Mouse (Mus musculus) cerebellum, postnatal 14 days (tissue): ENCODE results near the gene Olfr768.
"Not testable (repeated sequence)": the region's sequence is repeated elsewhere in the genome, so short reads cannot be mapped to it uniquely, and the experiment has no call there.

Experiments
- DNase-seq, 2 experiments: peaks; one replicate each; pipeline ENCODE4 v3.0.0; 2021; ENCODE audit warnings: mixed read lengths in 2 of 2

The Olfr768 gene

DNA sequence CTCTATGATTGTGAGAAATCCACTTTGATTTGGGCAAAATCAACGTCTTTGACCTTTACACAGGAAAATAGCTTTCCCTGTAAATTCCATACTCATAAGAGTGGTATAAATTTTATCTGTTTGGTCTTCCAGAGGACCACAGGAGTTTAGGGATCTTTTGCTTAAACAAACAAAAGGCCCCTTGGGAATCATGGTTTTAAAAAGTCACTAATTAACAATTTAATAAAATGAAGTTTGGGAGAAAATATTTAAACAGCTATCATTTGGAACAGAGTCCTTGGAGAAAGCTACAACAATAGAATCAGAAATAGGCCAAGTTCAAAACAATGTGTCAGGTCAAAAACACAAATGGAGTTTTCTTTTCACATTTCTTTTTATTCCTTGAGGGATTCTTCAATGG lies at the start of gene Olfr768:
Gene Olfr768 (minus strand): TSS at position 101 of the 400 bp plus-strand sequence.
- DNase-seq = no peak

- DNase-seq = no peak
Observed at GRCm38 (mm10) chr10:129138898-129139297, 39.7 kb upstream of the Olfr768 start, which contains the start of gene Olfr770. Gene Olfr770 (minus strand): TSS chr10:129138998.

DNA sequence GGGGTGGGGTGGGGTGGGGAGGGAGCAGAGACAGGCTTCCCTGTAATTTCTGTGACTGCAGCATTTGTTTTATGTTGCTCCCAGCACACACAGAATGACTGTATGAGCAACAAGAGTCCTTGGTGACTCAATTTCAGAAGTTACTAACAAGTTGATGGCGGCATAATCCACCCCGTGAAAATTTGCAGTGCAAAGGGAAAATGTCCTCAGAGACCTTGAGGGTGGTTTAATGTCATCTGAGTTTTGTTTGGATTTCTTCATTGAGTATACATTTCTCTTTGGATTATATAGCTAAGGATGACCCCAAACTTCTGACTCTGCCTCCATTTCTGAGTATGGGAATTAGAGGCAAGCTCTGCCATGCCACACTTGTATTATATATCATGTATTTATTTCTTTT lies 18.6 kb upstream of the Olfr768 start, which contains the start of gene Olfr769:
Gene Olfr769 (minus strand): TSS at position 101 of the 400 bp plus-strand sequence.
- no peak for DNase-seq

- DNase-seq = no peak
Observed at GRCm38 (mm10) chr10:129115146-129115545, 16.0 kb upstream of the Olfr768 start.

DNA sequence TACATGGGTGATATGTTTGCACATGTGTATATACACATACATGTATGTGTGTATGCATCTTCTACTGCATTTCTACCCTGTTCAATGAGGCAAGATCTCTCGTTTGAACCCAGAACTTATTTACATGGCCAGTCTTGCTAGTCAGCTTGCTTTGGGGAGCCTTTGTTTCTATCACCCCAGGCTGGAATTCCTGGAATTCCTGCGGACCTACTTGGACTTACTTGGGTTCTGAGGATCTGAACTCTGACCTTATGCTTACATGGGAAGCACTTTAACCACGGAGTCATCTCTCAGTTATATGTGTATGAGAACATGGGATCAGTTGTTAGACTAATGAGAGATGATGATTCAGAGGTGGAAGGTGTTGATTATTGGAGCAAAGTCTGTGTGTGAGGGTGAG lies 2.1 kb upstream of the Olfr768 start:
- DNase-seq = no peak

- not testable (repeated sequence) for DNase-seq
Observed at GRCm38 (mm10) chr10:129082810-129083209, 16.4 kb downstream of the Olfr768 start, which contains the start of gene Olfr767. Gene Olfr767 (minus strand): TSS chr10:129082910.

- no peak for DNase-seq
Observed at GRCm38 (mm10) chr10:129068877-129069276, 30.3 kb downstream of the Olfr768 start, which contains the start of gene Olfr766-ps1. Gene Olfr766-ps1 (minus strand): TSS chr10:129068977.

GRCm38 (mm10) chr10:129049898-129050297 lies 49.3 kb downstream of the Olfr768 start, which contains the start of gene Olfr765:
Gene Olfr765 (minus strand): TSS chr10:129049998.
- not testable (repeated sequence) for DNase-seq
